Mouse (Mus musculus): ENCODE measurements around the gene Slc22a1. TPM values are rescaled to one million over a fixed set of nuclear protein-coding genes. Genes with fewer than 3 reads are reported as not detected.
A peak's percentile ranks its signal among the peaks of the same experiment; 100 is the strongest.
"Not testable (repeated sequence)": the region's sequence is repeated elsewhere in the genome, so short reads cannot be mapped to it uniquely, and the experiment has no call there.

The Slc22a1 gene
- total RNA-seq, 2 experiments from 2014 or later = not detected

GRCm38 (mm10) chr17:12688427-12689110 lies 12.9 kb upstream of the Slc22a1 start:
- ATAC-seq (replicated peaks; ENCODE audit: low FRiP score, poor library complexity, severe bottlenecking) = 0 out of 2 replicates have a peak, but pooled peaks have one; percentile 38

GRCm38 (mm10) chr17:12684928-12685624 lies 9.4 kb upstream of the Slc22a1 start:
- no peak for ATAC-seq (replicated peaks; ENCODE audit: low FRiP score, poor library complexity, severe bottlenecking)

- ATAC-seq (replicated peaks; ENCODE audit: low FRiP score, poor library complexity, severe bottlenecking) = no peak
These were observed 8.8 kb upstream of the Slc22a1 start for GRCm38 (mm10) chr17:12684412-12684811.

- no peak for ATAC-seq (replicated peaks; ENCODE audit: low FRiP score, poor library complexity, severe bottlenecking)
These were observed 8.0 kb upstream of the Slc22a1 start for GRCm38 (mm10) chr17:12683582-12683981.

GRCm38 (mm10) chr17:12678261-12678660 lies 2.6 kb upstream of the Slc22a1 start:
- ATAC-seq (replicated peaks; ENCODE audit: low FRiP score, poor library complexity, severe bottlenecking) = no peak

GRCm38 (mm10) chr17:12677139-12677538 lies 1.5 kb upstream of the Slc22a1 start:
- no peak for ATAC-seq (replicated peaks; ENCODE audit: low FRiP score, poor library complexity, severe bottlenecking)

GRCm38 (mm10) chr17:12674980-12675379 lies 649 bp downstream of the Slc22a1 start:
- ATAC-seq (replicated peaks; ENCODE audit: low FRiP score, poor library complexity, severe bottlenecking) = not testable (repeated sequence)

- ATAC-seq (replicated peaks; ENCODE audit: low FRiP score, poor library complexity, severe bottlenecking) = no peak
These were observed 1.8 kb downstream of the Slc22a1 start for GRCm38 (mm10) chr17:12673871-12674270.

GRCm38 (mm10) chr17:12672285-12672790 lies 3.3 kb downstream of the Slc22a1 start:
- ATAC-seq (replicated peaks; ENCODE audit: low FRiP score, poor library complexity, severe bottlenecking) = no peak

GRCm38 (mm10) chr17:12671029-12671605 lies 4.5 kb downstream of the Slc22a1 start:
- ATAC-seq (replicated peaks; ENCODE audit: low FRiP score, poor library complexity, severe bottlenecking) = no peak

GRCm38 (mm10) chr17:12669363-12669679 lies 6.3 kb downstream of the Slc22a1 start:
- ATAC-seq (replicated peaks; ENCODE audit: low FRiP score, poor library complexity, severe bottlenecking) = no peak

GRCm38 (mm10) chr17:12668478-12669362 lies 6.9 kb downstream of the Slc22a1 start:
- ATAC-seq (replicated peaks; ENCODE audit: low FRiP score, poor library complexity, severe bottlenecking) = no peak

- ATAC-seq (replicated peaks; ENCODE audit: low FRiP score, poor library complexity, severe bottlenecking) = no peak
These were observed 11.5 kb downstream of the Slc22a1 start for GRCm38 (mm10) chr17:12664156-12664555.

GRCm38 (mm10) chr17:12660572-12661260 lies 14.9 kb downstream of the Slc22a1 start:
- ATAC-seq (replicated peaks; ENCODE audit: low FRiP score, poor library complexity, severe bottlenecking) = 0 out of 2 replicates have a peak, but pooled peaks have one; percentile 55

GRCm38 (mm10) chr17:12659233-12659632 lies 16.4 kb downstream of the Slc22a1 start:
- ATAC-seq (replicated peaks; ENCODE audit: low FRiP score, poor library complexity, severe bottlenecking) = no peak

GRCm38 (mm10) chr17:12658784-12659183 lies 16.8 kb downstream of the Slc22a1 start:
- no peak for ATAC-seq (replicated peaks; ENCODE audit: low FRiP score, poor library complexity, severe bottlenecking)

GRCm38 (mm10) chr17:12655826-12656225 lies 19.8 kb downstream of the Slc22a1 start:
- ATAC-seq (replicated peaks; ENCODE audit: low FRiP score, poor library complexity, severe bottlenecking) = no peak

- no peak for ATAC-seq (replicated peaks; ENCODE audit: low FRiP score, poor library complexity, severe bottlenecking)
These were observed 21.6 kb downstream of the Slc22a1 start for GRCm38 (mm10) chr17:12654061-12654460.

- no peak for ATAC-seq (replicated peaks; ENCODE audit: low FRiP score, poor library complexity, severe bottlenecking)
These were observed 23.0 kb downstream of the Slc22a1 start for GRCm38 (mm10) chr17:12652604-12653003.

All from erythroblast, adult 5-6 weeks (primary cell).